Mouse (Mus musculus) brain, embryonic 14.5 days (tissue): ENCODE results near the gene Dhx15.

Experiments
- CTCF ChIP-seq: fragments of 200-500 bp; IDR thresholded peaks from 2 replicates; pipeline ENCODE4 v1.5.1; 2012; ENCODE audit warnings: inconsistent platforms, mild to moderate bottlenecking, moderate library complexity, borderline replicate concordance; ENCODE audit not compliant: insufficient read depth, insufficient read length; ENCODE audit errors: extremely low read depth
- POLR2A ChIP-seq: fragments of 200-500 bp; IDR thresholded peaks from 2 replicates; pipeline ENCODE4 v1.6.1; 2012; ENCODE audit warnings: mild to moderate bottlenecking, inconsistent platforms, borderline replicate concordance; ENCODE audit not compliant: poor library complexity, insufficient read depth, insufficient read length, severe bottlenecking; ENCODE audit errors: extremely low read depth

DNA sequence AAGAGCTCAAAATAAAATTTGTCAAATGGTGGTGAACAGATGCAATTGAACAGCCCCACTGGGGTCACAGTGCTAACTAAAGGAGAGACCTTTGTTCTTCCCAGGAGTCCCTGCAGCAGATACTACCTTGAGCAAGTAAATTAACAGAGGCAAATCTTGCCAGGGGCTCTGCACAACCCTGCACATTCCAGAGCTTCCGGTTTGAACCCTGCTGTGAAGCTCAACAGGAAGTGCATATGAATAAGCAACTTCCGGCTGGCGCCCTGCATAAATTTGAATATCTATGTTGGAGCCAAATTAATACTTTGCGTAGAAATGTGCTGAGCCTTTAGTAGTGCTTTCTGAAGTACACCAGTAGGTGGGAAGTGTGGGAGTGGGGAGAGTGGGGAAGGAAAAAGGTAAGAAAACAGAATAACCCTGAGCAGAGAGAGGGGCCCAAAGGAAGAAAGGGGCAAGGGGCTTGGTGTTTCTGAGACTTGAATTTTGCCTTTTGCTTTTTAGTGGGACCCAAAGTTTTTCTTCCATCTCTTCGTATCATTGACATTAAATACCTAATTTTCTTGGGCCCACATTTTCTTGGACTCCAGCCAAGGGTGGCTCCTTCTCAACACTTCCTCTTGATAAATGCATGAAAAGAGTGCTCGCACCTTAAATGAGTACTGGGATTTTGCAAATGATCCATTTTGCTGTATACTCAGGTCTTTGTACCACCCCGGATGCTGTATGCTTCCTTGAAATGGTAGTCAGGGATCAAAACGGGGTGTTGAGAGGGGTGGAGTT lies 47.8 kb upstream of the Dhx15 start:
- TF ChIP-seq CTCF: no peak
- TF ChIP-seq POLR2A: no peak
